Mouse (Mus musculus): ENCODE data around the gene Aldh3a1. TPM values are rescaled to one million over a fixed set of nuclear protein-coding genes. Genes with fewer than 3 reads are reported as not detected.

Aldh3a1 gene
- polyA plus RNA-seq, 1 experiment from 2014 or later, result 0.09 TPM

- Histone ChIP-seq H3K4me3 (ENCODE audit: low read depth, low read length) (no peak overlapping the region), H3K4me1 (ENCODE audit: insufficient read depth) (0 out of 2 replicates have a peak, but pooled peaks cover 6% of the 10 kb centered on the region), H3K9ac (replicated peaks) (no peak overlapping the region), H3K27me3 (ENCODE audit: insufficient read depth, low read length) (no peaks in the 10 kb centered on the region), H3K4me2 (ENCODE audit: low read depth, low read length) (no peak overlapping the region), H3K36me3 (replicated peaks; ENCODE audit: insufficient read depth, low read length) (no peaks in the 10 kb centered on the region), H3K9me3 (ENCODE audit: low read length) (no peaks in the 10 kb centered on the region), H3K27ac (ENCODE audit: low read depth) (no peak overlapping the region)
- ATAC-seq, result no peak
- DNase-seq, result no peak
- 80% methylated on average over 2 of the region's 2 CpGs for WGBS (ENCODE audit: insufficient replicate concordance)
- TF ChIP-seq CTCF (IDR thresholded peaks at IDR 0.05; ENCODE audit: low read depth), result no peak
- no peak for TF ChIP-seq EP300 (IDR thresholded peaks at IDR 0.05; ENCODE audit: low read depth)
These were observed 4.5 kb upstream of the Aldh3a1 start for GRCm38 (mm10) chr11:61202810-61203209.

- no peak overlapping the region for H3K4me3 ChIP-seq (ENCODE audit: low read depth, low read length)
- H3K4me2 ChIP-seq (ENCODE audit: low read depth, low read length), result no peak overlapping the region
- TF ChIP-seq EP300 (IDR thresholded peaks at IDR 0.05; ENCODE audit: low read depth) (no peak), CTCF (IDR thresholded peaks at IDR 0.05; ENCODE audit: low read depth) (no peak)
- 0 out of 2 replicates have a peak, but pooled peaks cover 3% of the 10 kb centered on the region for H3K4me1 ChIP-seq (ENCODE audit: insufficient read depth)
- no peaks in the 10 kb centered on the region for H3K9me3 ChIP-seq (ENCODE audit: low read length)
- DNase-seq, result no peak
- 0 out of 2 replicates have a peak, but pooled peaks cover 3% of the 10 kb centered on the region for H3K27me3 ChIP-seq (ENCODE audit: insufficient read depth, low read length)
- no peak for ATAC-seq
- no peak overlapping the region for H3K9ac ChIP-seq (replicated peaks)
- H3K27ac ChIP-seq (ENCODE audit: low read depth), result no peak overlapping the region
- H3K36me3 ChIP-seq (replicated peaks; ENCODE audit: insufficient read depth, low read length), result no peaks in the 10 kb centered on the region
- 85% methylated on average over 9 of the region's 10 CpGs for WGBS (ENCODE audit: insufficient replicate concordance)
These were observed 2.0 kb upstream of the Aldh3a1 start for GRCm38 (mm10) chr11:61205167-61205950.

- no peak for TF ChIP-seq EP300 (IDR thresholded peaks at IDR 0.05; ENCODE audit: low read depth)
- no peak for TF ChIP-seq CTCF (IDR thresholded peaks at IDR 0.05; ENCODE audit: low read depth)
- no peaks in the 10 kb centered on the region for H3K36me3 ChIP-seq (replicated peaks; ENCODE audit: insufficient read depth, low read length)
- no peak overlapping the region for H3K27ac ChIP-seq (ENCODE audit: low read depth)
- H3K9me3 ChIP-seq (ENCODE audit: low read length), result no peaks in the 10 kb centered on the region
- H3K4me1 ChIP-seq (ENCODE audit: insufficient read depth), result 0 out of 2 replicates have a peak, but pooled peaks cover 3% of the 10 kb centered on the region
- WGBS (ENCODE audit: insufficient replicate concordance), result 86% methylated on average over 3 of the region's 3 CpGs
- 0 out of 2 replicates have a peak, but pooled peaks cover 3% of the 10 kb centered on the region for H3K27me3 ChIP-seq (ENCODE audit: insufficient read depth, low read length)
- no peak overlapping the region for H3K4me2 ChIP-seq (ENCODE audit: low read depth, low read length)
- DNase-seq (no peak), ATAC-seq (no peak)
- H3K4me3 ChIP-seq (ENCODE audit: low read depth, low read length), result no peak overlapping the region
- no peak overlapping the region for H3K9ac ChIP-seq (replicated peaks)
These were observed 1.2 kb upstream of the Aldh3a1 start for GRCm38 (mm10) chr11:61206136-61206535.

- 61% methylated on average over 10 of the region's 10 CpGs for WGBS (ENCODE audit: insufficient replicate concordance)
- TF ChIP-seq EP300 (IDR thresholded peaks at IDR 0.05; ENCODE audit: low read depth), result no peak
- no peak for TF ChIP-seq CTCF (IDR thresholded peaks at IDR 0.05; ENCODE audit: low read depth)
- H3K4me3 ChIP-seq (ENCODE audit: low read depth, low read length), result no peak overlapping the region
These were observed 979 bp downstream of the Aldh3a1 start for GRCm38 (mm10) chr11:61208316-61208715.

GRCm38 (mm10) chr11:61212102-61212501 lies 4.8 kb downstream of the Aldh3a1 start:
- peak; percentile 52 for TF ChIP-seq CTCF (IDR thresholded peaks at IDR 0.05; ENCODE audit: low read depth)
- no peak for TF ChIP-seq EP300 (IDR thresholded peaks at IDR 0.05; ENCODE audit: low read depth)
- Histone ChIP-seq H3K9ac (replicated peaks) (no peak overlapping the region), H3K4me2 (ENCODE audit: low read depth, low read length) (no peak overlapping the region), H3K4me1 (ENCODE audit: insufficient read depth) (0 out of 2 replicates have a peak, but pooled peaks cover 3% of the 10 kb centered on the region), H3K9me3 (ENCODE audit: low read length) (no peaks in the 10 kb centered on the region), H3K36me3 (replicated peaks; ENCODE audit: insufficient read depth, low read length) (no peaks in the 10 kb centered on the region), H3K27me3 (ENCODE audit: insufficient read depth, low read length) (peaks cover 17% of the 10 kb centered on the region; the same call in 1 of the 2 replicates), H3K27ac (ENCODE audit: low read depth) (no peak overlapping the region), H3K4me3 (ENCODE audit: low read depth, low read length) (no peak overlapping the region)
- no peak for ATAC-seq
- peak; percentile 27 for DNase-seq
- WGBS (ENCODE audit: insufficient replicate concordance), result 34% methylated on average over 20 of the region's 20 CpGs

More at GRCm38 (mm10) chr11:61208316-61208715, 979 bp downstream of the Aldh3a1 start:
- H3K27ac ChIP-seq (ENCODE audit: low read depth), result no peak overlapping the region
- DNase-seq, result no peak
- no peak for ATAC-seq
- H3K4me1 ChIP-seq (ENCODE audit: insufficient read depth), result 0 out of 2 replicates have a peak, but pooled peaks cover 3% of the 10 kb centered on the region
- no peak overlapping the region for H3K9ac ChIP-seq (replicated peaks)
- H3K4me2 ChIP-seq (ENCODE audit: low read depth, low read length), result no peak overlapping the region
- H3K27me3 ChIP-seq (ENCODE audit: insufficient read depth, low read length), result peaks cover 17% of the 10 kb centered on the region; the same call in 1 of the 2 replicates
- no peaks in the 10 kb centered on the region for H3K36me3 ChIP-seq (replicated peaks; ENCODE audit: insufficient read depth, low read length)
- no peaks in the 10 kb centered on the region for H3K9me3 ChIP-seq (ENCODE audit: low read length)

GRCm38 (mm10) chr11:61215936-61216335 lies 8.6 kb downstream of the Aldh3a1 start:
- Histone ChIP-seq H3K27me3 (ENCODE audit: insufficient read depth, low read length) (peaks cover 13% of the 10 kb centered on the region; the same call in 1 of the 2 replicates), H3K9me3 (ENCODE audit: low read length) (no peaks in the 10 kb centered on the region), H3K36me3 (replicated peaks; ENCODE audit: insufficient read depth, low read length) (no peaks in the 10 kb centered on the region), H3K9ac (replicated peaks) (no peak overlapping the region), H3K27ac (ENCODE audit: low read depth) (no peak overlapping the region), H3K4me2 (ENCODE audit: low read depth, low read length) (no peak overlapping the region), H3K4me3 (ENCODE audit: low read depth, low read length) (no peak overlapping the region), H3K4me1 (ENCODE audit: insufficient read depth) (no peaks in the 10 kb centered on the region)
- DNase-seq (no peak), ATAC-seq (no peak)
- TF ChIP-seq EP300 (IDR thresholded peaks at IDR 0.05; ENCODE audit: low read depth), result no peak
- 86% methylated on average over 3 of the region's 3 CpGs for WGBS (ENCODE audit: insufficient replicate concordance)

All from liver, postnatal 0 days (tissue).